Mouse (Mus musculus): ENCODE measurements around the gene Ins2.

- TF ChIP-seq CTCF (IDR thresholded peaks at IDR 0.05; ENCODE audit: extremely low read depth, insufficient read depth, insufficient read length, insufficient replicate concordance): no peak
- no peak for TF ChIP-seq POLR2A (IDR thresholded peaks at IDR 0.05; ENCODE audit: low read depth, low read length)
Observed at GRCm38 (mm10) chr7:142659767-142660650, 83.2 kb downstream of the Ins2 start.

Data from spleen, adult 2 months (tissue).